Mouse (Mus musculus) heart, adult 2 months (tissue): ENCODE data around the gene Fcgrt. TPM values are rescaled to one million over a fixed set of nuclear protein-coding genes. Genes with fewer than 3 reads are reported as not detected.

Source experiments
- DNase-seq, 2 experiments: peaks; one replicate each; pipeline ENCODE4 v3.0.0; 2021
- H3K27ac ChIP-seq: fragments of 200-600 bp; 2 replicates; pipeline ENCODE4 v1.8.1; 2022
- H3K27me3 ChIP-seq: fragments of 200-500 bp; 2 replicates; pipeline ENCODE4 v1.6.1; 2012; ENCODE audit warnings: mild to moderate bottlenecking, low read length, inconsistent platforms, mixed read lengths; ENCODE audit not compliant: control insufficient read depth, insufficient read depth
- H3K36me3 ChIP-seq: fragments of 200-500 bp; 2 replicates; pipeline ENCODE4 v1.6.1; 2012; ENCODE audit warnings: low read length, inconsistent platforms; ENCODE audit not compliant: control insufficient read depth, insufficient read depth
- H3K4me1 ChIP-seq: fragments of 200-500 bp; 2 replicates; pipeline ENCODE4 v1.6.1; 2011; ENCODE audit warnings: low read length; ENCODE audit not compliant: control insufficient read depth, insufficient read depth
- H3K4me3 ChIP-seq: fragments of 200-600 bp; 2 replicates; pipeline ENCODE4 v1.8.1; 2022
- H3K79me2 ChIP-seq: fragments of 200-500 bp; replicated peaks from 2 replicates; pipeline ENCODE4 v1.6.1; 2012; ENCODE audit warnings: mild to moderate bottlenecking, inconsistent platforms, low read length, moderate library complexity, mixed read lengths; ENCODE audit not compliant: control insufficient read depth, insufficient read depth
- H3K9ac ChIP-seq: fragments of 200-500 bp; 2 replicates; pipeline ENCODE4 v1.6.1; 2012; ENCODE audit warnings: low read depth, mild to moderate bottlenecking, control low read depth, inconsistent platforms, low read length, mixed read lengths
- CTCF ChIP-seq: fragments of 200-600 bp; IDR thresholded peaks from 2 replicates; pipeline ENCODE4 v1.8.1; 2022; ENCODE audit warnings: antibody characterized with exemption, mild to moderate bottlenecking, moderate library complexity
- EP300 ChIP-seq: fragments of 200-500 bp; IDR thresholded peaks from 2 replicates; pipeline ENCODE4 v1.6.1; 2011; ENCODE audit warnings: low read depth, low read length, control low read depth; ENCODE audit not compliant: insufficient read depth
- POLR2A ChIP-seq: fragments of 200-500 bp; IDR thresholded peaks from 2 replicates; pipeline ENCODE4 v1.6.1; 2011; ENCODE audit warnings: mild to moderate bottlenecking, low read depth, low read length, control low read depth; ENCODE audit not compliant: insufficient read depth
- WGBS: fragments of 180-500 bp; shearing (Covaris S2); methylation state at CpG from one replicate; pipeline ENCODE4 v1.1.7; 2018; 5-methylcytosine and 5-hydroxymethylcytosine counted together
- intact Hi-C: fragments of 180-260 bp; cut with DNase I; formaldehyde crosslinking; loops from one replicate; pipeline ENCODE4 v1.15.1; 2025
- polyA plus RNA-seq: library from polyadenylated mRNA; depleted of rRNA; stranded (reverse); fragments of >200 nt; gene quantifications from 2 replicates; pipeline ENCODE4 v1.2.3, GENCODE M21; 2012
- total RNA-seq, 2 experiments: library from RNA; stranded (reverse); gene quantifications; 2 replicates each; pipeline ENCODE4 v1.2.3; 2021

Gene Fcgrt
- total and polyA plus RNA-seq, 3 experiments: 60.3 to 82.8 (median 67.5) TPM

- no peak overlapping the region for H3K4me3 ChIP-seq
- no peaks in the 10 kb centered on the region for H3K36me3 ChIP-seq
- peaks cover 8% of the 10 kb centered on the region for H3K4me1 ChIP-seq
- no peak overlapping the region; the same call in 1 of the 2 replicates for H3K27ac ChIP-seq
- H3K79me2 ChIP-seq: no peaks in the 10 kb centered on the region
- H3K9ac ChIP-seq: no peak overlapping the region
- WGBS: 1% methylated on average over 10 of the region's 10 CpGs
- H3K27me3 ChIP-seq: no peaks in the 10 kb centered on the region
- DNase-seq: peak; percentile 89 to 97
- intact Hi-C loops: loop anchor here (1.0 kb wide), 2 partner anchors 56 to 118 kb away; partner anchors contain the start of genes Flt3l and Gm45713
- TF ChIP-seq POLR2A (0 out of 2 replicates have a peak, but pooled peaks have one; percentile 18), CTCF (peak; percentile 95; the same call in 1 of the 2 replicates), EP300 (peak; percentile 94)
These were observed 23.8 kb downstream of the Fcgrt start for GRCm38 (mm10) chr7:45079856-45080255.

GRCm38 (mm10) chr7:45078513-45078912 lies 25.1 kb downstream of the Fcgrt start:
- H3K36me3 ChIP-seq: no peaks in the 10 kb centered on the region
- DNase-seq: peak; percentile 78 to 84
- no peak overlapping the region for H3K27ac ChIP-seq
- H3K79me2 ChIP-seq: no peaks in the 10 kb centered on the region; the same call in 1 of the 2 replicates
- intact Hi-C loops: no loop called here
- WGBS: 24% methylated on average over 9 of the region's 9 CpGs
- H3K27me3 ChIP-seq: no peaks in the 10 kb centered on the region
- H3K4me3 ChIP-seq: no peak overlapping the region
- H3K9ac ChIP-seq: no peak overlapping the region
- peak; percentile 88 for TF ChIP-seq CTCF
- peak; percentile 76; the same call in 1 of the 2 replicates for TF ChIP-seq EP300
- no peak for TF ChIP-seq POLR2A
- H3K4me1 ChIP-seq: peaks cover 8% of the 10 kb centered on the region

DNA sequence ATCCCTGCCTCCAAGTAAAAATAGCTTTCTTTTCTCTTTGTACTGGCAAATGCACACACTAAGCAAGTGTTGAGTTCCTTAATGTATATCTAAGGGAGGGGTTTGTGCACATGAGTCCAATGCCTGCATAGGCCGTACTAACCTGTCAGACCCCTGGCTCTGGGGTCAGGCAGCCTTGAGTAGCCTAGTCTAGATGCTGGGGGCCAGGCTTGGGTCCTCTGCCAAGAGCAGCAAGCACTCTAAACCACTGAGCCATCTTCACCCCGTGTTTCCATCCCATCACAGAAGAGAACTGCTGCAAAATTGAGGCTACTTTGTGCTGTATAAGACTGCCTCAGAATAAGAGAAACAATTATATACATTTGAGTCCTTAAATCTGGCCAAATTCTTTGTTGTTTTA lies 25.8 kb downstream of the Fcgrt start:
- H3K27me3 ChIP-seq: no peaks in the 10 kb centered on the region
- intact Hi-C loops: no loop called here
- H3K79me2 ChIP-seq: no peaks in the 10 kb centered on the region; the same call in 1 of the 2 replicates
- no peaks in the 10 kb centered on the region for H3K36me3 ChIP-seq
- no peak for DNase-seq
- H3K27ac ChIP-seq: no peak overlapping the region
- 98% methylated on average over 2 of the region's 2 CpGs for WGBS
- TF ChIP-seq CTCF (no peak), POLR2A (no peak), EP300 (no peak)
- H3K4me3 ChIP-seq: no peak overlapping the region
- no peak overlapping the region for H3K9ac ChIP-seq
- peaks cover 8% of the 10 kb centered on the region for H3K4me1 ChIP-seq

GRCm38 (mm10) chr7:45077322-45077721 lies 26.3 kb downstream of the Fcgrt start:
- TF ChIP-seq EP300 (no peak), POLR2A (no peak), CTCF (no peak)
- whole genome bisulfite sequencing: 90% methylated on average over 14 of the region's 14 CpGs
- peaks cover 7% of the 10 kb centered on the region for H3K4me1 ChIP-seq
- no peak overlapping the region for H3K9ac ChIP-seq
- no peak for DNase-seq
- no peaks in the 10 kb centered on the region for H3K27me3 ChIP-seq
- H3K4me3 ChIP-seq: no peak overlapping the region
- no peak overlapping the region for H3K27ac ChIP-seq
- intact Hi-C loops: no loop called here
- no peaks in the 10 kb centered on the region; the same call in 1 of the 2 replicates for H3K79me2 ChIP-seq
- H3K36me3 ChIP-seq: no peaks in the 10 kb centered on the region

GRCm38 (mm10) chr7:45076501-45076900 lies 27.1 kb downstream of the Fcgrt start:
- Histone ChIP-seq H3K27me3 (no peaks in the 10 kb centered on the region), H3K9ac (no peak overlapping the region), H3K4me3 (no peak overlapping the region), H3K79me2 (no peaks in the 10 kb centered on the region; the same call in 1 of the 2 replicates), H3K4me1 (peaks cover 6% of the 10 kb centered on the region), H3K27ac (no peak overlapping the region), H3K36me3 (no peaks in the 10 kb centered on the region)
- TF ChIP-seq EP300 (no peak), POLR2A (no peak)
- intact Hi-C loops: no loop called here
- no peak for DNase-seq
- 90% methylated on average over 30 of the region's 30 CpGs for WGBS

GRCm38 (mm10) chr7:45075405-45075804 lies 28.2 kb downstream of the Fcgrt start:
- Histone ChIP-seq H3K4me1 (peaks cover 3% of the 10 kb centered on the region), H3K27ac (peak overlapping the region; percentile 68), H3K4me3 (no peak overlapping the region), H3K79me2 (no peaks in the 10 kb centered on the region; the same call in 1 of the 2 replicates), H3K36me3 (no peaks in the 10 kb centered on the region), H3K9ac (no peak overlapping the region), H3K27me3 (no peaks in the 10 kb centered on the region)
- no peak for TF ChIP-seq CTCF
- TF ChIP-seq EP300: 0 out of 2 replicates have a peak, but pooled peaks have one; percentile 48
- 0 out of 2 replicates have a peak, but pooled peaks have one; percentile 25 for TF ChIP-seq POLR2A
- peak; percentile 43 to 70 for DNase-seq
- intact Hi-C loops: no loop called here
- 36% methylated on average over 4 of the region's 4 CpGs for WGBS
